7 mouse cellular contexts compared by ENCODE assay signal in genomic region chr9:114562919-114563751, GRCm38 (mm10). TPM values are rescaled to one million over a fixed set of nuclear protein-coding genes. Genes with fewer than 3 reads are reported as not detected.
DNase-seq lines count a peak whose midpoint lies in the region; ATAC-seq and TF ChIP-seq lines count a peak whose summit lies in the region.

No protein-coding gene starts in this region.

- no peak for ATAC-seq in megakaryocyte, adult 5-6 weeks (ENCODE audit: poor library complexity, severe bottlenecking)
- 0 out of 2 replicates have a peak, but pooled peaks have one; percentile 11 for ATAC-seq in embryonic facial prominence, embryonic 12.5 days (ENCODE audit: insufficient number of reproducible peaks, insufficient read depth, low FRiP score, low TSS enrichment)
- ATAC-seq in hindbrain, postnatal 0 days, result peak; percentile 64
- no peak for ATAC-seq in megakaryocyte-erythroid progenitor cell, adult 5-6 weeks (replicated peaks; ENCODE audit: low FRiP score, low TSS enrichment, poor library complexity, severe bottlenecking)

- no peak for TF ChIP-seq CTCF in hindbrain, postnatal 0 days (IDR thresholded peaks at IDR 0.05; ENCODE audit: low read depth)

- H3K9me3 ChIP-seq in megakaryocyte, embryonic 14.5 days, result peaks cover 16% of the 10 kb centered on the region
- H3K9me3 ChIP-seq in embryonic facial prominence, embryonic 12.5 days, result no peaks in the 10 kb centered on the region
- no peaks in the 10 kb centered on the region for H3K9me3 ChIP-seq in hindbrain, postnatal 0 days (ENCODE audit: low read length)
- no peaks in the 10 kb centered on the region; the same call in 1 of the 2 replicates for H3K9me3 ChIP-seq in midbrain, embryonic 10.5 days (replicated peaks)

- H3K27ac ChIP-seq in embryonic facial prominence, embryonic 12.5 days, result peak overlapping the region; percentile 83
- no peak overlapping the region for H3K27ac ChIP-seq in hindbrain, postnatal 0 days
- peak overlapping the region; percentile 99 for H3K27ac ChIP-seq in midbrain, embryonic 10.5 days (replicated peaks)

- H3K4me1 ChIP-seq in megakaryocyte, embryonic 14.5 days, result peaks cover 27% of the 10 kb centered on the region
- peaks cover 18% of the 10 kb centered on the region for H3K4me1 ChIP-seq in embryonic facial prominence, embryonic 12.5 days
- no peaks in the 10 kb centered on the region; the same call in 1 of the 2 replicates for H3K4me1 ChIP-seq in hindbrain, postnatal 0 days (ENCODE audit: insufficient read depth, low read length)
- peaks cover 56% of the 10 kb centered on the region for H3K4me1 ChIP-seq in midbrain, embryonic 10.5 days

- WGBS in embryonic facial prominence, embryonic 12.5 days, result under 1% methylated on average over 119 of the region's 122 CpGs
- WGBS in hindbrain, postnatal 0 days, result under 1% methylated on average over 113 of the region's 122 CpGs
- under 1% methylated on average over 94 of the region's 122 CpGs for WGBS in midbrain, embryonic 10.5 days

- no peaks in the 10 kb centered on the region for H3K36me3 ChIP-seq in megakaryocyte, embryonic 14.5 days (replicated peaks; ENCODE audit: low read length)
- H3K36me3 ChIP-seq in embryonic facial prominence, embryonic 12.5 days, result no peaks in the 10 kb centered on the region
- H3K36me3 ChIP-seq in hindbrain, postnatal 0 days (ENCODE audit: insufficient read depth, low read length), result no peaks in the 10 kb centered on the region
- H3K36me3 ChIP-seq in midbrain, embryonic 10.5 days, result no peaks in the 10 kb centered on the region

- peak overlapping the region; percentile 85 for H3K4me3 ChIP-seq in megakaryocyte, embryonic 14.5 days (replicated peaks)
- peak overlapping the region; percentile 59 for H3K4me3 ChIP-seq in embryonic facial prominence, embryonic 12.5 days
- H3K4me3 ChIP-seq in hindbrain, postnatal 0 days (ENCODE audit: low read length), result peak overlapping the region; percentile 48
- H3K4me3 ChIP-seq in midbrain, embryonic 10.5 days, result peak overlapping the region; percentile 92

- DNase-seq in hindbrain, postnatal 0 days (ENCODE audit: low spot score), result peak; percentile 76
- peak; percentile 69 for DNase-seq in midbrain, embryonic 10.5 days (ENCODE audit: low spot score)
- no peak for DNase-seq in T-cell, adult 2 months (ENCODE audit: low spot score)

- H3K4me2 ChIP-seq in embryonic facial prominence, embryonic 12.5 days (replicated peaks), result peak overlapping the region; percentile 90
- peak overlapping the region; percentile 70 for H3K4me2 ChIP-seq in hindbrain, postnatal 0 days (ENCODE audit: low read depth, low read length)

- H3K9ac ChIP-seq in embryonic facial prominence, embryonic 12.5 days, result peak overlapping the region; percentile 67
- peak overlapping the region; percentile 52; the same call in 1 of the 2 replicates for H3K9ac ChIP-seq in hindbrain, postnatal 0 days (replicated peaks; ENCODE audit: low read length)

- peaks cover 93% of the 10 kb centered on the region for H3K27me3 ChIP-seq in megakaryocyte, embryonic 14.5 days (replicated peaks)
- peaks cover 18% of the 10 kb centered on the region for H3K27me3 ChIP-seq in embryonic facial prominence, embryonic 12.5 days
- peaks cover 63% of the 10 kb centered on the region for H3K27me3 ChIP-seq in hindbrain, postnatal 0 days (ENCODE audit: insufficient read depth, low read length)
- H3K27me3 ChIP-seq in midbrain, embryonic 10.5 days (ENCODE audit: low read depth, poor library complexity, severe bottlenecking), result no peaks in the 10 kb centered on the region

RNA-seq across cellular contexts. Expression of gene Trim71, which starts 1.0 kb away (rescaled TPM):
- 0.28 TPM in 1 of 2 replicates, not detected in the other for polyA plus RNA-seq in megakaryocyte, embryonic 14.5 days (2012; ENCODE audit: insufficient read depth, low replicate concordance)
- not detected in 2 replicates for total RNA-seq in megakaryocyte, adult 5-6 weeks (2015)
- not detected in 2 replicates for total RNA-seq in megakaryocyte, adult 5-6 weeks (2017)
- polyA plus RNA-seq in embryonic facial prominence, embryonic 12.5 days (2016; fragmentation: Nextera tagmentation; extraction: Ambion mirVana), result 0.95 and 1.1 TPM in 2 replicates
- 0.10 and 0.25 TPM in 2 replicates for total RNA-seq in hindbrain, postnatal 0 days (2014; rRNA removed)
- polyA plus RNA-seq in hindbrain, postnatal 0 days (2015; fragmentation: Nextera tagmentation; extraction: Ambion mirVana), result 0.20 and 0.24 TPM in 2 replicates
- 4.3 and 6.8 TPM in 2 replicates for polyA plus RNA-seq in midbrain, embryonic 10.5 days (2016; fragmentation: Nextera tagmentation; extraction: Ambion mirVana)
- total RNA-seq in megakaryocyte-erythroid progenitor cell, adult 5-6 weeks (2014; fragmentation: Nextera tagmentation), result not detected in 2 replicates
- total RNA-seq in megakaryocyte-erythroid progenitor cell, adult 5-6 weeks (2017), result not detected in 2 replicates

RNA-seq across cellular contexts. Expression of gene C130032M10Rik, which starts 47.6 kb away (rescaled TPM):
- not detected in 2 replicates for polyA plus RNA-seq in megakaryocyte, embryonic 14.5 days (2012; ENCODE audit: insufficient read depth, low replicate concordance)
- not detected in 2 replicates for total RNA-seq in megakaryocyte, adult 5-6 weeks (2015)
- not detected in 2 replicates for total RNA-seq in megakaryocyte, adult 5-6 weeks (2017)
- polyA plus RNA-seq in embryonic facial prominence, embryonic 12.5 days (2016; fragmentation: Nextera tagmentation; extraction: Ambion mirVana), result 0.43 and 0.60 TPM in 2 replicates
- total RNA-seq in hindbrain, postnatal 0 days (2014; rRNA removed), result not detected in 2 replicates
- not detected in 2 replicates for polyA plus RNA-seq in hindbrain, postnatal 0 days (2015; fragmentation: Nextera tagmentation; extraction: Ambion mirVana)
- 0.91 and 0.98 TPM in 2 replicates for polyA plus RNA-seq in midbrain, embryonic 10.5 days (2016; fragmentation: Nextera tagmentation; extraction: Ambion mirVana)
- not detected in 2 replicates for total RNA-seq in megakaryocyte-erythroid progenitor cell, adult 5-6 weeks (2014; fragmentation: Nextera tagmentation)
- total RNA-seq in megakaryocyte-erythroid progenitor cell, adult 5-6 weeks (2017), result not detected in 2 replicates

RNA-seq across cellular contexts. Expression of gene Ccr4, which starts 58.4 kb away (rescaled TPM):
- polyA plus RNA-seq in megakaryocyte, embryonic 14.5 days (2012; ENCODE audit: insufficient read depth, low replicate concordance), result not detected in 2 replicates
- total RNA-seq in megakaryocyte, adult 5-6 weeks (2015), result 0.18 TPM in 1 of 2 replicates, not detected in the other
- 0.07 TPM in 1 of 2 replicates, not detected in the other for total RNA-seq in megakaryocyte, adult 5-6 weeks (2017)
- polyA plus RNA-seq in embryonic facial prominence, embryonic 12.5 days (2016; fragmentation: Nextera tagmentation; extraction: Ambion mirVana), result not detected in 2 replicates
- total RNA-seq in hindbrain, postnatal 0 days (2014; rRNA removed), result not detected in 2 replicates
- not detected in 2 replicates for polyA plus RNA-seq in hindbrain, postnatal 0 days (2015; fragmentation: Nextera tagmentation; extraction: Ambion mirVana)
- not detected in 2 replicates for polyA plus RNA-seq in midbrain, embryonic 10.5 days (2016; fragmentation: Nextera tagmentation; extraction: Ambion mirVana)
- total RNA-seq in megakaryocyte-erythroid progenitor cell, adult 5-6 weeks (2014; fragmentation: Nextera tagmentation), result not detected in 2 replicates
- not detected in 2 replicates for total RNA-seq in megakaryocyte-erythroid progenitor cell, adult 5-6 weeks (2017)

Comparison
In these comparisons a context has a peak if more than half of its experiments do, and no peak if none do; other contexts are left out.
1. ATAC-seq: peak in embryonic facial prominence, embryonic 12.5 days (single experiment) and hindbrain, postnatal 0 days (single experiment); none in megakaryocyte, adult 5-6 weeks (single experiment) and megakaryocyte-erythroid progenitor cell, adult 5-6 weeks (single experiment).
2. Peak in every context shown above with its lines, with median percentiles within 50 percentile points of each other: H3K4me3 ChIP-seq.